Mouse (Mus musculus) liver, embryonic 14.5 days (tissue): Measurements from ENCODE around the gene Nmd3.

Experiments
- CTCF ChIP-seq: IDR thresholded peaks from 2 replicates; pipeline ENCODE4 v1.5.1; 2016; ENCODE audit warnings: antibody characterized with exemption, low read depth, control low read depth
- EP300 ChIP-seq: IDR thresholded peaks from 2 replicates; pipeline ENCODE4 v1.6.1; 2016; ENCODE audit warnings: antibody characterized with exemption, low read depth

- TF ChIP-seq CTCF (no peak), EP300 (no peak)
These were observed 9.7 kb upstream of the Nmd3 start for GRCm38 (mm10) chr3:69711907-69712600.
